In genomic region chr2:50105992-50106391, GRCm38 (mm10) we compare ENCODE assay signal across 28 mouse cellular contexts. TPM values are rescaled to one million over a fixed set of nuclear protein-coding genes. Genes with fewer than 3 reads are reported as not detected.
DNase-seq lines count a peak whose midpoint lies in the region; ATAC-seq and TF ChIP-seq lines count a peak whose summit lies in the region.
"Had no signal": no experiment of that assay in that cellular context is flagged by ENCODE, and none has a peak within 500 bp of the region (broad histone marks: within the 10 kb centered on the region; RNA-seq: fewer than 3 reads in every experiment).

No protein-coding gene starts in this region.

- WGBS in embryonic facial prominence, embryonic 14.5 days: 74% methylated on average over 3 of the region's 3 CpGs
- 80% methylated on average over 3 of the region's 3 CpGs for WGBS in embryonic facial prominence, embryonic 10.5 days
- WGBS in limb, embryonic 13.5 days: 70% methylated on average over 3 of the region's 3 CpGs
- WGBS in limb, embryonic 10.5 days: 86% methylated on average over 3 of the region's 3 CpGs

- no peak overlapping the region for H3K9ac ChIP-seq in embryonic facial prominence, embryonic 14.5 days (ENCODE audit: low read depth, low read length)
- no peak overlapping the region for H3K9ac ChIP-seq in limb, embryonic 13.5 days
- H3K9ac ChIP-seq: embryonic facial prominence, embryonic 12.5 days; embryonic facial prominence, embryonic 15.5 days; forebrain, embryonic 12.5 days had no signal

- no peak overlapping the region for H3ac ChIP-seq in myocyte (ENCODE audit: control insufficient read depth, insufficient read length)

- H3K79me2 ChIP-seq in myocyte (ENCODE audit: control insufficient read depth, insufficient read depth): no peaks in the 10 kb centered on the region

- no peak overlapping the region for H3K4me3 ChIP-seq in embryonic facial prominence, embryonic 14.5 days (ENCODE audit: low read depth, low read length)
- no peak overlapping the region for H3K4me3 ChIP-seq in embryonic facial prominence, embryonic 10.5 days
- no peak overlapping the region for H3K4me3 ChIP-seq in limb, embryonic 13.5 days
- no peak overlapping the region for H3K4me3 ChIP-seq in limb, embryonic 10.5 days
- H3K4me3 ChIP-seq in myocyte: no peak overlapping the region
- H3K4me3 ChIP-seq: embryonic facial prominence, embryonic 12.5 days; embryonic facial prominence, embryonic 15.5 days; erythroblast, embryonic 14.5 days; forebrain, embryonic 10.5 days; forebrain, embryonic 12.5 days had no signal

- ATAC-seq in embryonic facial prominence, embryonic 14.5 days (ENCODE audit: low read depth): 0 out of 2 replicates have a peak, but pooled peaks have one; percentile 30
- peak; percentile 19; the same call in 1 of the 2 replicates for ATAC-seq in limb, embryonic 13.5 days (ENCODE audit: low FRiP score, low read depth)
- ATAC-seq: CD4-positive, CD25-positive, alpha-beta regulatory T cell, adult 4 months; forebrain, embryonic 14.5 days; forebrain, embryonic 16.5 days had no signal

- no peak for TF ChIP-seq POLR2A in myocyte (IDR thresholded peaks at IDR 0.05; ENCODE audit: insufficient read length, low read depth)

- no peak overlapping the region for H3K4me2 ChIP-seq in embryonic facial prominence, embryonic 14.5 days (ENCODE audit: low read depth, low read length)
- H3K4me2 ChIP-seq in limb, embryonic 13.5 days (replicated peaks): no peak overlapping the region
- H3K4me2 ChIP-seq in myocyte (ENCODE audit: low read depth): peak overlapping the region; percentile 42
- H3K4me2 ChIP-seq: embryonic facial prominence, embryonic 12.5 days; embryonic facial prominence, embryonic 15.5 days; forebrain, embryonic 12.5 days had no signal

- H3K36me3 ChIP-seq in embryonic facial prominence, embryonic 14.5 days (ENCODE audit: control insufficient read depth, insufficient read depth, low read length): no peaks in the 10 kb centered on the region
- no peaks in the 10 kb centered on the region for H3K36me3 ChIP-seq in embryonic facial prominence, embryonic 10.5 days (replicated peaks)
- H3K36me3 ChIP-seq in limb, embryonic 13.5 days: no peaks in the 10 kb centered on the region
- no peaks in the 10 kb centered on the region for H3K36me3 ChIP-seq in limb, embryonic 10.5 days
- no peaks in the 10 kb centered on the region for H3K36me3 ChIP-seq in myocyte (ENCODE audit: control insufficient read depth, insufficient read depth)
- H3K36me3 ChIP-seq: embryonic facial prominence, embryonic 12.5 days; embryonic facial prominence, embryonic 15.5 days; forebrain, embryonic 10.5 days; forebrain, embryonic 12.5 days; G1E had no signal

- no peaks in the 10 kb centered on the region for H3K9me3 ChIP-seq in embryonic facial prominence, embryonic 14.5 days (ENCODE audit: control insufficient read depth, low read length)
- H3K9me3 ChIP-seq in embryonic facial prominence, embryonic 10.5 days: no peaks in the 10 kb centered on the region
- no peaks in the 10 kb centered on the region for H3K9me3 ChIP-seq in limb, embryonic 13.5 days
- no peaks in the 10 kb centered on the region for H3K9me3 ChIP-seq in limb, embryonic 10.5 days (replicated peaks)
- H3K9me3 ChIP-seq: embryonic facial prominence, embryonic 12.5 days; embryonic facial prominence, embryonic 15.5 days; forebrain, embryonic 10.5 days; forebrain, embryonic 12.5 days had no signal

- no peaks in the 10 kb centered on the region for H3K27me3 ChIP-seq in embryonic facial prominence, embryonic 14.5 days (replicated peaks; ENCODE audit: control insufficient read depth, insufficient read depth, low read length)
- no peaks in the 10 kb centered on the region for H3K27me3 ChIP-seq in embryonic facial prominence, embryonic 10.5 days (replicated peaks; ENCODE audit: low read depth, poor library complexity, severe bottlenecking)
- H3K27me3 ChIP-seq in limb, embryonic 13.5 days: no peaks in the 10 kb centered on the region
- no peaks in the 10 kb centered on the region for H3K27me3 ChIP-seq in limb, embryonic 10.5 days (ENCODE audit: low read depth, poor library complexity, severe bottlenecking)
- H3K27me3 ChIP-seq in myocyte (ENCODE audit: control insufficient read depth, insufficient read depth, insufficient read length): no peaks in the 10 kb centered on the region
- H3K27me3 ChIP-seq: CH12.LX; embryonic facial prominence, embryonic 12.5 days; embryonic facial prominence, embryonic 15.5 days; forebrain, embryonic 12.5 days had no signal

- H3K27ac ChIP-seq in embryonic facial prominence, embryonic 14.5 days (replicated peaks; ENCODE audit: low read depth, low read length): no peak overlapping the region
- H3K27ac ChIP-seq in embryonic facial prominence, embryonic 10.5 days (replicated peaks): no peak overlapping the region
- no peak overlapping the region for H3K27ac ChIP-seq in limb, embryonic 13.5 days
- no peak overlapping the region for H3K27ac ChIP-seq in limb, embryonic 10.5 days
- H3K27ac ChIP-seq: embryonic facial prominence, embryonic 12.5 days; embryonic facial prominence, embryonic 15.5 days; forebrain, embryonic 10.5 days; forebrain, embryonic 12.5 days had no signal

- no peak for DNase-seq in embryonic facial prominence, embryonic 14.5 days (ENCODE audit: low spot score)
- DNase-seq in embryonic facial prominence, embryonic 10.5 days (ENCODE audit: low spot score): no peak
- no peak for DNase-seq in limb, embryonic 10.5 days (ENCODE audit: low spot score)
- DNase-seq in Muller cell, postnatal 12 days (ENCODE audit: inconsistent ontology term): peak; percentile 69
- no peak for DNase-seq in layer of hippocampus, adult 11-12 months (ENCODE audit: low spot score)
- DNase-seq in layer of hippocampus, adult 9-11 months: no peak
- DNase-seq: adrenal gland, adult 2 months; adrenal gland, postnatal 10 days; adrenal gland, postnatal 25 days; cerebellum, adult 11 months; cerebellum, adult 18-20 months; cerebellum, adult 8-10 months; cerebellum, adult 9-11 months; cerebellum, postnatal 14 days; cerebellum, postnatal 36 days; embryo, embryonic 11 days had no signal

- H3K4me1 ChIP-seq in embryonic facial prominence, embryonic 14.5 days (ENCODE audit: control insufficient read depth, insufficient read depth, low read length): peaks cover 4% of the 10 kb centered on the region; the same call in 1 of the 2 replicates
- H3K4me1 ChIP-seq in embryonic facial prominence, embryonic 10.5 days: peaks cover 14% of the 10 kb centered on the region
- H3K4me1 ChIP-seq in limb, embryonic 13.5 days: peaks cover 14% of the 10 kb centered on the region; the same call in 1 of the 2 replicates
- H3K4me1 ChIP-seq in limb, embryonic 10.5 days: no peaks in the 10 kb centered on the region; the same call in 1 of the 2 replicates
- H3K4me1 ChIP-seq: embryonic facial prominence, embryonic 15.5 days had no signal

TF ChIP-seq in myocyte, 11 proteins besides CTCF, POLR2A, EP300 and RAD21:
- peak in 2 of 3 experiments; percentile 51 to 71 for TF ChIP-seq MYOD1 (IDR thresholded peaks at IDR 0.05; ENCODE audit: control insufficient read depth in 1 of 3, insufficient read length in 2 of 3, low read depth in 2 of 3)
- no peak for TF ChIP-seq USF1 (IDR thresholded peaks at IDR 0.05; ENCODE audit: low read depth)
- no peak for TF ChIP-seq E2F4 (IDR thresholded peaks at IDR 0.05; ENCODE audit: insufficient read depth)
- peak; percentile 35 for TF ChIP-seq TCF12 (IDR thresholded peaks at IDR 0.05; ENCODE audit: insufficient read depth, poor library complexity, severe bottlenecking)
- TF ChIP-seq CEBPB (IDR thresholded peaks at IDR 0.05; ENCODE audit: insufficient read depth, poor library complexity, severe bottlenecking): no peak
- TF ChIP-seq TCF3 (IDR thresholded peaks at IDR 0.05; ENCODE audit: insufficient read length, low read depth): peak; percentile 8
- TF ChIP-seq SRF (IDR thresholded peaks at IDR 0.05; ENCODE audit: control insufficient read depth, insufficient read length, low read depth): no peak
- no peak for TF ChIP-seq POLR2AphosphoS2 (IDR thresholded peaks at IDR 0.05; ENCODE audit: insufficient read length, low read depth)
- no peak for TF ChIP-seq REST (IDR thresholded peaks at IDR 0.05; ENCODE audit: insufficient read depth, insufficient read length)
- TF ChIP-seq MYOG (IDR thresholded peaks at IDR 0.05; ENCODE audit: control insufficient read depth in 1 of 3, insufficient read depth in 1 of 3, insufficient read length in 2 of 3, low read depth in 2 of 3): peak in 2 of 3 experiments; percentile 37 to 72
- TF ChIP-seq MAX (IDR thresholded peaks at IDR 0.05; ENCODE audit: low read depth): no peak

RNA-seq across cellular contexts. Expression of gene Lypd6, which starts 39.8 kb away (rescaled TPM):
- 8.8 and 11.9 TPM in 2 replicates for polyA plus RNA-seq in embryonic facial prominence, embryonic 14.5 days (2014; fragmentation: Nextera tagmentation; extraction: Ambion mirVana)
- 7.0 and 8.7 TPM in 2 replicates for polyA plus RNA-seq in embryonic facial prominence, embryonic 10.5 days (2016; fragmentation: Nextera tagmentation; extraction: Ambion mirVana)
- 11.0 and 12.2 TPM in 2 replicates for polyA plus RNA-seq in limb, embryonic 13.5 days (2015; fragmentation: Nextera tagmentation; extraction: Ambion mirVana)
- 4.6 and 5.8 TPM in 2 replicates for polyA plus RNA-seq in limb, embryonic 10.5 days (2016; fragmentation: Nextera tagmentation; extraction: Ambion mirVana)
- polyA plus RNA-seq in myocyte (2012; fragmentation: generic; extraction: Trizol): 3.9 TPM
- polyA plus RNA-seq: CD4-positive, CD25-positive, alpha-beta regulatory T cell, adult 4 months; erythroblast, embryonic 14.5 days; G1E had no signal
